Mouse (Mus musculus): Measurements from ENCODE around the gene Hormad2. TPM values are rescaled to one million over a fixed set of nuclear protein-coding genes. Genes with fewer than 3 reads are reported as not detected.

Gene Hormad2
- polyA plus RNA-seq, 1 experiment from 2014 or later, result 0.90 TPM

DNA sequence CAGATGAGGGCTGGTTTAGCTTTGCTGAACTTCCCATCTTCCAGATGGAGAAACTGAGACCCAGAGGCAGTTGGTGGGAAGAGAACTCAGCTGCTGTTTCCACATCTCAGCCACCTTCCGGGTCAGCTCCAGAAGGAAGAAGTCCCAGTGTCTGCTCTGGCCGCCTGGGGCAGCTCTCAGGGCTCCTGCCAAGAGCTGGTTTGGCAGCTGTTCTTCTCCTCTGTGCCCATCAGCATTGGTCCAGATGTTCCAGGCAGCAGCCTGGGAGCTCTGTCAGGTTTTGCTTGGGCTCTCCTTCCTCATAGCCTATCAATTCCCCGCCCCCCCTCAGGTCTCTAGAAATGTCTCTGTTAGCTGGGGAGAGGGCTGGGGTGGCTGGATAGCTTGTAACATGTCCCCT is 140.2 kb downstream of the Hormad2 start:
- Histone ChIP-seq H3K4me2 (no peak overlapping the region), H3K4me1 (replicated peaks) (peaks cover 27% of the 10 kb centered on the region), H3K9me3 (replicated peaks) (no peaks in the 10 kb centered on the region), H3K27me3 (peaks cover 14% of the 10 kb centered on the region; the same call in 1 of the 2 replicates), H3K9ac (no peak overlapping the region), H3K36me3 (no peaks in the 10 kb centered on the region), H3K4me3 (replicated peaks) (no peak overlapping the region), H3K27ac (no peak overlapping the region)
- 60% methylated on average over 3 of the region's 3 CpGs for WGBS (ENCODE audit: insufficient replicate concordance)
- no peak for ATAC-seq (ENCODE audit: low read depth)
- no peak for DNase-seq

DNA sequence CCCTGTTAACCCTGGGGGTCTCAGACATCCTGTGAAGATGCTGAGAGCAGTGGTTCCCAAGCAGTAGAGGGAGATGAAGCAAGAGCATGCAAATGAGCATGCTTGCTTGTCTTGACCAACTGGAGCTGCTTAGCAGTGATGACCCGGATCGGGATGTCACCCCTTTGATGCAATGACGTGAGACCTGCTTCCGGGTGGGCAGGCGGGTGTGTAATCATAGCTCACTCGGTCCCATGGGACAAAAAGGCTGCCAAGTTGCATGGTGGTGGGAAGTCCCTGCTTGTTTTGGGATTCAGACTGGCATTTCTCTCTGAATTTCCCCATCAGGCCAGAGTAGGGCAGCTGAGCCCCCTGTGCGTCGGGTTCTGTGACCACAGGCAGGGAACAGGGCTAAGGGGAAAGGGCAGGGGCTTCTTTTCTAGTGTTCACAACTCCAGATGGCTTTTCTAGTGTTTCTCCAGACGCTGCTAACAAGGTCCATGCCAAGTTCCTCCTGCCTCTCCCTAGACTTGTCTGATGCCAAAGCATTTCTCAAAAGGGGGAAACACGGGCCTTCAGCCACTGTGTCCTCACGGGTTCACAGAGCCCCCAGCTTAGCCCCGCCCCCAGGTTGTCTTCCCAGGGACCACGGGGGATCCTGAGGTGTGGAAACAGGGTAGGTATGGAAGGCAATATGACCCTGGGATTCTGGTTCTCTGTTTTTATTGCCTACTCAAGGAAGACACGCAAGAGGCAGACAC is 141.0 kb downstream of the Hormad2 start:
- H3K27me3 ChIP-seq, result peaks cover 19% of the 10 kb centered on the region
- H3K27ac ChIP-seq, result no peak overlapping the region
- no peak overlapping the region for H3K9ac ChIP-seq
- H3K36me3 ChIP-seq, result no peaks in the 10 kb centered on the region
- H3K9me3 ChIP-seq (replicated peaks), result no peaks in the 10 kb centered on the region
- no peak overlapping the region for H3K4me2 ChIP-seq
- DNase-seq (no peak), ATAC-seq (ENCODE audit: low read depth) (no peak)
- no peak overlapping the region for H3K4me3 ChIP-seq (replicated peaks)
- H3K4me1 ChIP-seq (replicated peaks), result peaks cover 32% of the 10 kb centered on the region
- 59% methylated on average over 14 of the region's 14 CpGs for WGBS (ENCODE audit: insufficient replicate concordance)

DNA sequence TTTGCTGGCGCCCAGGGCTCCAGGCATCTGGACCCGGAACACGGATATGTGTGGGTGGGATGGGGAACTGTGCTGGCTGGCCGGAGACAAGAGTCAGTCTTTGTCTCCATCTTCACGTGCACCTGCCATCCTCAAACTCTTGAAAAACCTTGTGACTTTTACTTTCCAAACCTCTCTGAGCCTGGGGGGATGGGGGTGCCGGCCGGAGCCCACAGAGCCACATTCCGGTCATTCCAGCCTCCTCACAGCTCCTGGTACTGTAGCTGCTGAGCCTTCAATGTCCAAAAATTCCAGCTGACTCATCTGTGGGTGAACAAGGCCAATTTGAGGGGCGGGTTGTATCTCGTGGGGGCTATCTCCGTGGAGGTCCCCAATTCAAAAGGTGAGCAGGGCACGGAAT is 141.7 kb downstream of the Hormad2 start:
- Histone ChIP-seq H3K9me3 (replicated peaks) (no peaks in the 10 kb centered on the region), H3K9ac (no peak overlapping the region), H3K27me3 (peaks cover 26% of the 10 kb centered on the region), H3K4me2 (no peak overlapping the region), H3K4me1 (replicated peaks) (peaks cover 37% of the 10 kb centered on the region), H3K27ac (no peak overlapping the region), H3K4me3 (replicated peaks) (no peak overlapping the region), H3K36me3 (no peaks in the 10 kb centered on the region)
- DNase-seq (no peak), ATAC-seq (ENCODE audit: low read depth) (no peak)
- WGBS (ENCODE audit: insufficient replicate concordance), result 56% methylated on average over 12 of the region's 12 CpGs

DNA sequence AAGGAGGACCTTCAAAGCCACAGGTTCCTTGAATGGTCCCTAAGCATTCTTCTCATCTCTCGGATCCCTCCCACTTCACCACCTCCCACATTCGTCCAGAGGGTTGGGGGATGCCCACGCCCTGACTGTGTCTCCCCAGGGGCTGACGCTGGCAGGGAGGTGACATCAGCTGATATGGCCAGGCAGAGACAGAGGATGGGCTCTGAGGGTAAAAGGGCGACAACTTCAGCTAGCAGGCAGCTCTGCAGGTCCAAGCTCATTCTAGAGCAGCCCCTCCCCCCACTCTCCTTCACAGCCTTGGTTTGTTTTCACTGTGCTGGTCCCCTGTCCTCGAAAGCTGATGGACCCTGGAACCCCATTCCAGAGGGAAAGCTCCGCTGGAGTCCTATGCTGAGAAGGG is 142.3 kb downstream of the Hormad2 start:
- Histone ChIP-seq H3K36me3 (no peaks in the 10 kb centered on the region), H3K4me2 (no peak overlapping the region), H3K4me3 (replicated peaks) (no peak overlapping the region), H3K27ac (no peak overlapping the region), H3K9me3 (replicated peaks) (no peaks in the 10 kb centered on the region), H3K4me1 (replicated peaks) (peaks cover 41% of the 10 kb centered on the region), H3K9ac (no peak overlapping the region), H3K27me3 (peaks cover 32% of the 10 kb centered on the region)
- no peak for ATAC-seq (ENCODE audit: low read depth)
- WGBS (ENCODE audit: insufficient replicate concordance), result 32% methylated on average over 7 of the region's 7 CpGs
- no peak for DNase-seq

DNA sequence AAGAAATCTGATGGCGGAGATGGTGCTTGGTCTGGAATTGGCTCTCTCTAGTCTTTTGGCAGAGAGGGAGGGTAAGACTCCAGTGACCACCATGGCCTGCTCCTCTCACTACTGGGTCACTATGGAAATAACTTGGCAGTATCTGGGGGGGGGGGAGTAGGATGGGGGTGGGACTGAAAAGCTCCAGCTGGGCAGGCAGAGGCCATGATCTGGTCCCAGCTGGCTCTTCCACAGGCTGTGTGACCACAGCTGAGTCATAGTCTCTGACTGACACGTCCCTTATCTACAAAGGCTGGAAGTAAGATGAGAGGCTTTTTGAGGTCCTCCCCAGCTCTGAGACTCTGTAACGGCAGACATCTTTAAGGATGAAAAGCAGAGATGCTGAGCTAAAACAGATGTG is 143.2 kb downstream of the Hormad2 start:
- Histone ChIP-seq H3K9ac (no peak overlapping the region), H3K4me2 (no peak overlapping the region), H3K27me3 (peaks cover 38% of the 10 kb centered on the region), H3K27ac (no peak overlapping the region), H3K4me1 (replicated peaks) (peaks cover 50% of the 10 kb centered on the region), H3K36me3 (no peaks in the 10 kb centered on the region), H3K4me3 (replicated peaks) (no peak overlapping the region), H3K9me3 (replicated peaks) (no peaks in the 10 kb centered on the region)
- no peak for DNase-seq
- peak; percentile 66 for ATAC-seq (ENCODE audit: low read depth)
- WGBS (ENCODE audit: insufficient replicate concordance), result 32% methylated on average over 3 of the region's 3 CpGs

DNA sequence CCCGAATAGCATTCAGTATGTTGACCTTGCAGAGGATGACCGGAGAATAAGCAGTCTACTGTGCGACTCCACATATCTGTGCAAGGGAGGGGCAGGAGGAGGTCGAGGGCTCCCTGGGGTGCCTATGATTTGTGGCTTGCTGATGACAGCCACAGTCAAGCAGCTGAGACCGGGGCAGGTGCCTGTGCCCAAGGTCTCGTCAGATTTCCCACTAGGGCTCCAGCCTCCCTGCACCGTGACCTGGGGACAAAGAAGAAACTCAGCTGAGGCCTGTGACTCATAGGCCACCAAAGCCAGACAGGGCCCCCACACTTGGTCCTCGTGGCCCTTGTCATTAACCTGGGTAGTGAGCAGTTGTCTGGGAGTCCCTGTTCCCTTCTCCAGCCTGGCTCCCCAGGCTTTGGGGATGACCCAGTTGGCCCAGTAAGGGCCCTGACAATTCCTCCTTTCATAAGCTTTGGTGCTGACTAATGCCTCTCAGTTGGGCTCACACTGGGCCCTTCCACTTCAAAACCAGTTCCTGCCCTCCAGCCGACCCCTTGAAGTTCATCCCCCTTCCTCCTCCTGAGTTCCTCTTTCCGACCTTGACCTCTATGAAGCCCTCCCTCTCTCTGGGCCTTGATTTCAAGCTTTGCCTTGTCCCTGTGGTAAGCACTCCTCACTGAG is 144.2 kb downstream of the Hormad2 start:
- WGBS (ENCODE audit: insufficient replicate concordance), result 53% methylated on average over 10 of the region's 10 CpGs

More for the DNA sequence above, 144.2 kb downstream of the Hormad2 start:
- no peak overlapping the region for H3K27ac ChIP-seq
- no peak overlapping the region for H3K9ac ChIP-seq
- H3K9me3 ChIP-seq (replicated peaks), result no peaks in the 10 kb centered on the region
- no peak for DNase-seq
- peaks cover 38% of the 10 kb centered on the region for H3K27me3 ChIP-seq
- no peak overlapping the region for H3K4me3 ChIP-seq (replicated peaks)
- ATAC-seq (ENCODE audit: low read depth), result no peak
- H3K4me2 ChIP-seq, result no peak overlapping the region
- H3K4me1 ChIP-seq (replicated peaks), result peaks cover 55% of the 10 kb centered on the region
- no peaks in the 10 kb centered on the region for H3K36me3 ChIP-seq

Other genes with a start within 250 kb of the Hormad2 start
- gene Castor1, start 222.9 kb downstream of the Hormad2 start, polyA plus RNA-seq (2015; fragmentation: Nextera tagmentation; extraction: Ambion mirVana), result 1.9 and 2.1 TPM in 2 replicates
- gene Osm, start 204.7 kb downstream of the Hormad2 start, polyA plus RNA-seq (2015; fragmentation: Nextera tagmentation; extraction: Ambion mirVana), result 0.51 and 0.60 TPM in 2 replicates
- gene Lif, start 183.5 kb downstream of the Hormad2 start, polyA plus RNA-seq (2015; fragmentation: Nextera tagmentation; extraction: Ambion mirVana), result 0.02 TPM in 1 of 2 replicates, not detected in the other
- gene Mtmr3, start 153.8 kb upstream of the Hormad2 start, polyA plus RNA-seq (2015; fragmentation: Nextera tagmentation; extraction: Ambion mirVana), result 24.0 and 28.1 TPM in 2 replicates
- not detected in 2 replicates for gene Gm11032, start 179.0 kb upstream of the Hormad2 start, polyA plus RNA-seq (2015; fragmentation: Nextera tagmentation; extraction: Ambion mirVana)
- gene Ascc2, start 196.6 kb upstream of the Hormad2 start, polyA plus RNA-seq (2015; fragmentation: Nextera tagmentation; extraction: Ambion mirVana), result 18.9 and 23.9 TPM in 2 replicates